Mouse (Mus musculus): ENCODE measurements around the gene Vmn2r28. TPM values are rescaled to one million over a fixed set of nuclear protein-coding genes. Genes with fewer than 3 reads are reported as not detected.
"Not testable (repeated sequence)": the region's sequence is repeated elsewhere in the genome, so short reads cannot be mapped to it uniquely, and the experiment has no call there.

Vmn2r28 gene
- polyA plus RNA-seq (2012; rRNA removed): not detected in 2 replicates

- not testable (repeated sequence) for DNase-seq (ENCODE audit: extremely low spot score in 1 of 2, low spot score in 1 of 2)
These were observed at the start of gene Vmn2r28 for GRCm38 (mm10) chr7:5493856-5494255. Vmn2r28 (minus strand) TSS chr7:5493956.

DNA sequence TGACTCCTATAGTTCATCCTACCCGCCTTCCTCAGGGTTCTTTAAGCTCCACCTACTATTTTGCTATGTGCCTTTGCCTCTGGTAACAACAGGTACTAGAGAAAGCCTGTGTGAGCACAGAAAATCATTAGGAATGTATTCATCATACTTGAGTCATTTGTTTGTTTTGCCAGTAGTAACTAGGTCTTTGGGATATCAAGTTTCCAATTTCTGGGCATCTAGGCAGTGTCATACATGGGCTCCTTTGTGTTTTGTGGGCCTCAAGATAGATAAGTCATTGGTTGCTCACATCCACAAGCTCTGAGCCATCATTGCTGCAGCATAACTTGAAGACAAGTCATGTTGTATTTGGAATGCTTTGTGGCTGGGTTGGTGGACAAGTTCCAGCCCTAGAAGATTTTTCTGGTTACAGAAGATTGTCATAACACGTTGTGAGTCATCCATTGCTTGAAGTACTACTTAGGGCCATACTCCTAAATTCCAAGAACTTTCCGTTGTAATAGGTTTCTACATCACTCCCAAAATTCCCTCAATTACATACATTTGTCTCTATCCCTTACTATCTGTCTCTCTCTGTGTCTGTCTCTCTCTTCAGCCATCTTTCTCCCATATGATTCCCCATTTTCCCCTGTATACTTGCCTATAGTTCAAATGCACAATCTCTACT, 47.1 kb upstream of the Vmn2r28 start:
- DNase-seq (ENCODE audit: extremely low spot score in 1 of 2, low spot score in 1 of 2): not testable (repeated sequence)

DNA sequence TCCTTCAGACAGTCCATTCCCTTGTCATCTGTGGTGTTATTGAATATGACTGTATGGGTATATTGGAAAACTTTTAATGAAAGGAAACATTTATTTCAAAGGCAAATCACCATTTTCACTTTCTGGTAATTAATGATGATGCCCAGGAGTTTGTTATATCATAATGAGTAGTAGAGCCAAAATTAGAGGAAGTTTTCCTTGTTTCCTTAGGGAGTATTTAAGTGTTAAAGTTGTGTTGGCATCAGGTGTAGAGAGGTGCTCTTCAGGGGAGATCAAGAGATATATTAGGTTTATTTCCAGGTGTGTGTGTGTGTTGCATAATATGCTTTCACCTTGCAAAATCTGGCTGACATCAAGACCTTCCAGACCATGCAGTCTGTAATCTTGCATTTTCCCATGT, 37.1 kb downstream of the Vmn2r28 start, which contains the start of gene Vmn1r59:
Gene Vmn1r59, minus strand, starts transcription at position 101 of the 400 bp plus-strand sequence.
- DNase-seq (ENCODE audit: extremely low spot score in 1 of 2, low spot score in 1 of 2): no peak

DNA sequence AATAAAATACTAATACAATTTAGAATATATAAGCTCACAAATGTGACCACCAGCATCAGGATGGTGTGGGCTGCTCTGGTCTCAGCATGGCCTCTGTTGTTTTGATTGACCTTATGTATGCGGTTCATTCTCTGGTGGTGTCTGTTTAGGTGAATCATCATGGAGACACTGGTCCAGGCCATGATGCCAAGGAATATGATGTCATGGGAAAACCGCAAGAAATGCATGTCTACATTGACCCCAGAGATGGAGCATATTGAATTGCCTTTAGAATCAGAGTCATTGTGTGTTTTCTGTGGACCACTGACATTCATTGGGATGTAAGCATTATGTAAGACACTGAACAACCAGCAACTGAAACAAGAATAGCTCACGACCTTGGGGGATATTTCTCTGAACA, 39.7 kb downstream of the Vmn2r28 start:
- not testable (repeated sequence) for DNase-seq (ENCODE audit: extremely low spot score in 1 of 2, low spot score in 1 of 2)

DNA sequence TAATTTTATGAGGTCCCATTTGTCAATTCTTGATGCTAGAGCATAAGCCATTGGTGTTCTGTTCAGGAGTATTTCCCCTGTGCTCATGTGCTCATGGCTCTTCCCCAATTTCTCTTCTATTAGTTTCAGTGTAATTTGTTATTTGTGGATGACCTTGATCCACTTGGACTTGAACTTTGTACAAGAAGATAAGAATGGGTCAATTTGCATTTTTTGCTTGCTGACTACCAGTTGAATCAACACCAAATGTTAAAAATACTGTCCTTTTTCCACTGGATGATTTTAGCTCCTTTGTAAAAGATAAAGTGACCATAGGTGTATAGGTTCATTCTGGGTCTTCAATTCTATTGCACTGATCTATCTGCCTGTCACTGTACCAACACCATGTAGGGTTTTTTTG, 45.1 kb downstream of the Vmn2r28 start:
- DNase-seq (ENCODE audit: extremely low spot score in 1 of 2, low spot score in 1 of 2): no peak

Other genes with a start within 250 kb of the Vmn2r28 start
- gene Gm5065, start 143.4 kb downstream of the Vmn2r28 start, polyA plus RNA-seq (2012; rRNA removed): not detected in 2 replicates
- gene Nlrp2, start 142.9 kb downstream of the Vmn2r28 start, polyA plus RNA-seq (2012; rRNA removed): not detected in 2 replicates
- gene Vmn1r58, start 80.6 kb downstream of the Vmn2r28 start, polyA plus RNA-seq (2012; rRNA removed): not detected in 2 replicates
- gene Vmn1r59, start 37.2 kb downstream of the Vmn2r28 start, polyA plus RNA-seq (2012; rRNA removed): not detected in 2 replicates
- gene Vmn1r60, start 53.4 kb upstream of the Vmn2r28 start, polyA plus RNA-seq (2012; rRNA removed): not detected in 2 replicates
- gene Vmn1r61, start 119.3 kb upstream of the Vmn2r28 start, polyA plus RNA-seq (2012; rRNA removed): not detected in 2 replicates
- gene Vmn1r62, start 179.7 kb upstream of the Vmn2r28 start, polyA plus RNA-seq (2012; rRNA removed): not detected in 2 replicates

Measured in frontal cortex, adult 2 months (tissue).